Mouse (Mus musculus) heart, postnatal 25 days (tissue): ENCODE measurements around the gene Actl7b. TPM values are rescaled to one million over a fixed set of nuclear protein-coding genes. Genes with fewer than 3 reads are reported as not detected.

ENCODE experiments used
- DNase-seq: peaks from one replicate; pipeline ENCODE4 v3.0.0; 2022; ENCODE audit warnings: low spot score
- intact Hi-C: fragments of 180-260 bp; cut with DNase I; formaldehyde crosslinking; loops from one replicate; pipeline ENCODE4 v1.15.1; 2025
- total RNA-seq, 2 experiments: library from RNA; stranded (reverse); gene quantifications; 2 replicates each; pipeline ENCODE4 v1.2.3; 2021

Gene Actl7b
- total RNA-seq, 2 experiments from 2014 or later: not detected

DNA sequence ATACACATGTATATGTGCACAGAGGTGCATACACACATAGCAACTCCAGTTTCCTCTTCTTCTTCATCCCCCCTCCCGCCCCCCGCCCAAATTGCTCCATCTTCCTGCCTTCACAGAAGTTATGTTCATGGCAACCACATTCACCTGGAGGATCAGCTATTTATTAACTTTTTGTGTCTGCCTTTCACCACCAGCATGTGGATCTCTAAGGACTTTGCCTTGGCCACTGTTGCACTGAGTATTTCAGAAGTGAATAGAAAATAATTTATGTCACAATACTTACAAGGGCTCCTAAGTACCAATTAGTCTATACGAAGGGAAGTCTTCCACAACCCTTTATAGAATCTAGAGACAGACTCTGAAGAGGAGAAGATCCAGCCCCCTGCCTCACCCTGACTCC is 23.3 kb downstream of the Actl7b start:
- intact Hi-C loops: no loop called here

GRCm38 (mm10) chr4:56716801-56717200 is 24.4 kb downstream of the Actl7b start:
- DNase-seq: no peak
- intact Hi-C loops: no loop called here

More for the DNA sequence above, 23.3 kb downstream of the Actl7b start:
- DNase-seq: no peak

- no peak for DNase-seq
- intact Hi-C loops: no loop called here
These were observed 28.1 kb downstream of the Actl7b start for GRCm38 (mm10) chr4:56713155-56713554.

DNA sequence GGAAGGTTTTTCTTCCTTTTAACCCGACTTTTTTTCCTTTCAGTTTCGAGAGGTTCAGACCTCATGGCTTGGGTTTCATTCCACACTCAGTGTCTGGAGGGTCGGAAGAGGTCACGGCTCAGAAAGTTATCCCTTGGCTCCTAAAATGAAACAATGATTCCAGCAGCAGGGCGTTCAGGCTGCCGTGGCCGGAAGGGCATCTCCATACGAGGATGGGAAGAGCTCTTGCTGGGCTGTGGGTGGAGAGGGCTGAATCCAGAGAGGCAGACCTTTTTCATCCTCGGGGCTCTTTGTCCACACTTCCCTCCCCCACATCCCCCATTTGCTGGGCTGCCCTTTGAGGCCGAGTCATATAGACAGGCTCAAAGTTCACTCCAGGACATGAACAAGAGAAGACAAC is 39.0 kb downstream of the Actl7b start:
- intact Hi-C loops: no loop called here
- no peak for DNase-seq

DNA sequence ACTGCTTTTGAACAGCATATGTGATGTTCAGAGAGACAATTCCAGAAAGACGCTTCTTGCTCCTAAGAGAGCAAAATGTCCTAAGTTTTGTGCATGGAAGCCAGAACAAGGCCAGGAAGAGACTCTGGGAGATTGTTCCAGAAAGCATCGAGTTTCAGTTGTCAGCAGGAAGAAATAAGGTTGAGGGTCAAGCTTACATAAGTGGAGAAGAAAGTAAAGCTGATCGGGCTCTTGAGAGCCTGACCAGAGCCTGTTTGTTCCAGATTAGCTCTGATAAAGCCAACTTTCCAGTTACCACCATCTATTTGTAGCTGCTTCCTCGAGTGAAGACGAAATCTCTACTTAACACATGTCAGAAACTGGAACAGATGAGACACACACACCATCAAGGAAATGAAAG is 42.6 kb downstream of the Actl7b start:
- intact Hi-C loops: no loop called here

GRCm38 (mm10) chr4:56696401-56696800 is 44.8 kb downstream of the Actl7b start:
- intact Hi-C loops: no loop called here
- no peak for DNase-seq

More for the DNA sequence above, 42.6 kb downstream of the Actl7b start:
- DNase-seq: no peak

Other genes starting within 250 kb of the Actl7b start
- gene Gm26657, start 1.4 kb downstream of the Actl7b start, total RNA-seq: not detected
- not detected for gene Actl7a, start 2.0 kb upstream of the Actl7b start, total RNA-seq
- gene Elp1, start 60.9 kb upstream of the Actl7b start, total RNA-seq: 10 to 100 TPM; 15.8 to 23.0 TPM
- 1 to 10 TPM; 2.2 TPM for gene Fam206a, start 60.9 kb upstream of the Actl7b start, total RNA-seq
- 10 to 100 TPM; 24.1 to 25.1 TPM for gene Ctnnal1, start 123.7 kb upstream of the Actl7b start, total RNA-seq
- 10 to 100 TPM; 56.5 to 58.1 TPM for gene Tmem245, start 206.0 kb upstream of the Actl7b start, total RNA-seq
- gene Frrs1l, start 248.9 kb upstream of the Actl7b start, total RNA-seq: under 1 TPM in 1 of 2 experiments, not detected in 1; 0.05 TPM